Mouse (Mus musculus): ENCODE measurements around the gene Zfp341.

Gene Zfp341

DNA sequence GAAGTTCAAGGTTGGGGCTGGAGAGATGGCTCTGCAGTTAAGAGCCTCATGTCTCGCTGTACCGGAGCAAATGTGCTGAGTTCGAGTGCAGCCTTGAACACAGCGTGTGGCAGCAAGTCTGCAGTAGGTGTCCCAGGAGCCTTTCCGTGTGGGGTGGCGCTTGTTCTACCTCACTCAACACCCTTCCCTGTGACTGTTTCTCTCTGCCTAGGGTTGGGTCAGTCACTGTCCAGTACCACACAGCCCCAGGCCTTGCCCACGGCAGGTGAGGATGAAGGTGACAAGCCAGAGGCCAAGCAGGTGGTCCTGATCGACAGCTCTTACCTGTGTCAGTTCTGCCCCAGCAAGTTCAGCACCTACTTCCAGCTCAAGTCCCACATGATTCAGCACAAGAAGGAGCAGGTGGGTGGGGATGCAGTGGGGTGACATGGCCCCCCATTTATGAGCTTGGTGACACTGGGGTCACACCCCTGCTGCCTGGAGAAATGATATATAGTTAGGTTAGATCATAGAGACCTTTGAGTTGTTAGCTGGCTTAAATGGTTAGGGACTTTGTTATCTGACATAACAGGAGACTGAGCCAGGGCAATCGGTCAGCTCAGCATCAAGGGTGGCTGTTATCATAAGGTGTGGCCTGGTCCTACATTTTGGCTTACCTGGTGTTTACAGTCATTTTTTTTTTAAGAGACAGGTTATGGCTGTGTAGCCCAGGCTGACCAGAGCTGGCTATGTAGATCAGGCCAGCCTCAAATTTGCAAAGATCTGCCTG, 21.0 kb downstream of the Zfp341 start:
- H3K36me3 ChIP-seq (ENCODE audit: control insufficient read depth, insufficient read depth, low read length, poor library complexity, severe bottlenecking) = no peaks in the 10 kb centered on the region; the same call in none of the 2 replicates
- H3K27me3 ChIP-seq (ENCODE audit: control insufficient read depth, insufficient read depth, low read length, poor library complexity, severe bottlenecking) = no peaks in the 10 kb centered on the region
- no peak for DNase-seq (ENCODE audit: low read depth, low spot score)

DNA sequence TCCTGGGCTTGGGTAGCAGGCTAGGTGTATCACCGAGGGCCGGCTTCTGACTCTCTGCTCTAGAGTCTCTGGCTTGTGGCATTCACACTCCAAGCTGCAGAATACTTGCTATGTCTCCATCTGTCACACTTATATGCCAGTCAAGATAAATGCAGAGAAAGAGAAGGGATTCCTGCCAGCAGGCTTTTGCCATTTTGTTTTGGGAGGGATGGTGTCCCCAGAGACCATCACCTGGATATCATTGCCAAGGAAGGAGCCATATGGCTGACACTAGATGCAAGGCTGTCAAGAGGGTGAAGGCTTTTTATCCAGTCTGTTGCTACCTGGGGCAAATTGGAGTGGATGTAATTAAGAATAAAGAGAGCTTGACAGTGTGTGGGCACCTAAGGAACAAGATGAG, 22.7 kb downstream of the Zfp341 start:
- Histone ChIP-seq H3K27me3 (ENCODE audit: control insufficient read depth, insufficient read depth, low read length, poor library complexity, severe bottlenecking) (no peaks in the 10 kb centered on the region), H3K36me3 (ENCODE audit: control insufficient read depth, insufficient read depth, low read length, poor library complexity, severe bottlenecking) (no peaks in the 10 kb centered on the region; the same call in none of the 2 replicates)
- DNase-seq (ENCODE audit: low read depth, low spot score) = no peak

- peaks cover 2% of the 10 kb centered on the region for H3K36me3 ChIP-seq (ENCODE audit: control insufficient read depth, insufficient read depth, low read length, poor library complexity, severe bottlenecking)
- no peaks in the 10 kb centered on the region for H3K27me3 ChIP-seq (ENCODE audit: control insufficient read depth, insufficient read depth, low read length, poor library complexity, severe bottlenecking)
- DNase-seq (ENCODE audit: low read depth, low spot score) = no peak
Measured at GRCm38 (mm10) chr2:154638521-154638920, 25.4 kb downstream of the Zfp341 start.

DNA sequence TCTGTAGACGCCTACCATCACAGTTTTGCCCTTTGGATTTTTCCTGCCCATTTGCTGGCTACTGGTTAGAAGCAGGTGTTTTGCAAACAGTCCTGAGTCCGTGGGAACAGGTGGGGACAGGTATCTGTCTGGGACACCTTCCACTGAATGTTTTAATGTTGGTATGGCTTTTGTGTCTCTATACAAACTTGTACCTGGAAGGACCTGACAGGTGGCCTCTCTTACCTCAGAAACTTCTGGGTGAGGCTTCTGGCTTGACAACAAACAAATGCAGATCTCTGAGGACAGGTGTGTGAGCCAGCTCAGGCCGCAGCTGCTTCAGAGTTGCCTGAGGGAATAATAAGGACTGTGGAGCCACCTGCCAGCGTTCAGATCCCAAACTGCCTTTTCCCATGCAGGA, 26.0 kb downstream of the Zfp341 start:
- H3K27me3 ChIP-seq (ENCODE audit: control insufficient read depth, insufficient read depth, low read length, poor library complexity, severe bottlenecking) = no peaks in the 10 kb centered on the region
- no peak for DNase-seq (ENCODE audit: low read depth, low spot score)
- H3K36me3 ChIP-seq (ENCODE audit: control insufficient read depth, insufficient read depth, low read length, poor library complexity, severe bottlenecking) = peaks cover 2% of the 10 kb centered on the region

- no peaks in the 10 kb centered on the region for H3K27me3 ChIP-seq (ENCODE audit: control insufficient read depth, insufficient read depth, low read length, poor library complexity, severe bottlenecking)
- DNase-seq (ENCODE audit: low read depth, low spot score) = no peak
- H3K36me3 ChIP-seq (ENCODE audit: control insufficient read depth, insufficient read depth, low read length, poor library complexity, severe bottlenecking) = peaks cover 2% of the 10 kb centered on the region
Measured at GRCm38 (mm10) chr2:154641176-154641575, 28.1 kb downstream of the Zfp341 start.

DNA sequence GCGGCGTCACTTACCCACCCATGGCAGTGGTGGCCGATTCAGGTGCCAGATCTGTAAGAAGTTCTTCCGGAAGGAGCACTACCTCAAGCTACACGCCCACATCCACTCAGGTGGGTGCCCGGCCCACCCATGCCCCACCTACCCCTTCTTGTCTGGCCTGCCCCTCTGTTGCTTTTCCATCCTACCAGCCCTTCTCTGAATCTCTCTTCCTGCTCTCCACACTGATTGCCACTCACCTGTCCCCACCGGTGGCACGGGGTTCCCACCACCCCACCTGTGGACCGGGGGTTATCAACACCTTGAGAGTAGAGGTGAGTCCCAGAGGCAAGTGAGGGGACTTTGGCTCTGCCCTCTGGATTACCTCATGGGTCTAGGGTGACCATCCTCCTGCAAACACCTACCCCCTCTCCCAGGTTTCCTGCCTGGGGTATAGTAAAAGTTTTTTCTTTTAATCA, 28.9 kb downstream of the Zfp341 start:
- Histone ChIP-seq H3K27me3 (ENCODE audit: control insufficient read depth, insufficient read depth, low read length, poor library complexity, severe bottlenecking) (no peaks in the 10 kb centered on the region), H3K36me3 (ENCODE audit: control insufficient read depth, insufficient read depth, low read length, poor library complexity, severe bottlenecking) (peaks cover 2% of the 10 kb centered on the region)
- DNase-seq (ENCODE audit: low read depth, low spot score) = no peak

- DNase-seq (ENCODE audit: low read depth, low spot score) = no peak
- Histone ChIP-seq H3K36me3 (ENCODE audit: control insufficient read depth, insufficient read depth, low read length, poor library complexity, severe bottlenecking) (peaks cover 2% of the 10 kb centered on the region), H3K27me3 (ENCODE audit: control insufficient read depth, insufficient read depth, low read length, poor library complexity, severe bottlenecking) (no peaks in the 10 kb centered on the region)
Measured at GRCm38 (mm10) chr2:154642712-154643385, 29.8 kb downstream of the Zfp341 start.

GRCm38 (mm10) chr2:154646634-154647033, 33.5 kb downstream of the Zfp341 start:
- Histone ChIP-seq H3K27me3 (ENCODE audit: control insufficient read depth, insufficient read depth, low read length, poor library complexity, severe bottlenecking) (no peaks in the 10 kb centered on the region), H3K36me3 (ENCODE audit: control insufficient read depth, insufficient read depth, low read length, poor library complexity, severe bottlenecking) (no peaks in the 10 kb centered on the region; the same call in none of the 2 replicates)
- DNase-seq (ENCODE audit: low read depth, low spot score) = peak; percentile 45

DNA sequence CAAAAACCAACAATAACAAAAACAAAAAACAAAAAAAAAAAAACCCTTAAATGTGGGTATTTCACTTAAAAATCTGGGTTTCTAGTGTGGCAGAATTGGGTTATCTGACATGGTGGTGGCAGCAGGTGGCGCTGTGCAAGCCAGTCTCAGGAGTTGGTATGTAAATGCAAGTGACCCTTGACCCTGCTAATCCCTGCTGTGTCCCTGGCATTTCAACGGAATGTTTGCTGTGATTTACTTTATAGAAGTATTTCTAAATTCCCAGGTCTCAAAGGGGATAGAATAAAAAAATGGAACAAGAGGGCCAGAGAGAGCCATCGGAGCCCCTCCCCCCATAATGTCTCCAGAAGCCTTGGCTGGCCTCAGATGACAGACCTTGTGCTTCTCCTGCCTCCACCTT, 35.0 kb downstream of the Zfp341 start:
- Histone ChIP-seq H3K36me3 (ENCODE audit: control insufficient read depth, insufficient read depth, low read length, poor library complexity, severe bottlenecking) (no peaks in the 10 kb centered on the region; the same call in 1 of the 2 replicates), H3K27me3 (ENCODE audit: control insufficient read depth, insufficient read depth, low read length, poor library complexity, severe bottlenecking) (no peaks in the 10 kb centered on the region)
- peak; percentile 57 for DNase-seq (ENCODE audit: low read depth, low spot score)

GRCm38 (mm10) chr2:154650404-154650803, 37.3 kb downstream of the Zfp341 start:
- Histone ChIP-seq H3K36me3 (ENCODE audit: control insufficient read depth, insufficient read depth, low read length, poor library complexity, severe bottlenecking) (no peaks in the 10 kb centered on the region; the same call in 1 of the 2 replicates), H3K27me3 (ENCODE audit: control insufficient read depth, insufficient read depth, low read length, poor library complexity, severe bottlenecking) (no peaks in the 10 kb centered on the region)
- no peak for DNase-seq (ENCODE audit: low read depth, low spot score)

GRCm38 (mm10) chr2:154651363-154651762, 38.3 kb downstream of the Zfp341 start, which contains the start of gene Chmp4b:
Gene Chmp4b, plus strand, starts transcription at chr2:154651705.
- H3K27me3 ChIP-seq (ENCODE audit: control insufficient read depth, insufficient read depth, low read length, poor library complexity, severe bottlenecking) = no peaks in the 10 kb centered on the region
- H3K36me3 ChIP-seq (ENCODE audit: control insufficient read depth, insufficient read depth, low read length, poor library complexity, severe bottlenecking) = no peaks in the 10 kb centered on the region
- no peak for DNase-seq (ENCODE audit: low read depth, low spot score)

GRCm38 (mm10) chr2:154654976-154655375, 41.9 kb downstream of the Zfp341 start:
- no peaks in the 10 kb centered on the region for H3K27me3 ChIP-seq (ENCODE audit: control insufficient read depth, insufficient read depth, low read length, poor library complexity, severe bottlenecking)
- 0 out of 2 replicates have a peak, but pooled peaks cover 2% of the 10 kb centered on the region for H3K36me3 ChIP-seq (ENCODE audit: control insufficient read depth, insufficient read depth, low read length, poor library complexity, severe bottlenecking)
- no peak for DNase-seq (ENCODE audit: low read depth, low spot score)

DNA sequence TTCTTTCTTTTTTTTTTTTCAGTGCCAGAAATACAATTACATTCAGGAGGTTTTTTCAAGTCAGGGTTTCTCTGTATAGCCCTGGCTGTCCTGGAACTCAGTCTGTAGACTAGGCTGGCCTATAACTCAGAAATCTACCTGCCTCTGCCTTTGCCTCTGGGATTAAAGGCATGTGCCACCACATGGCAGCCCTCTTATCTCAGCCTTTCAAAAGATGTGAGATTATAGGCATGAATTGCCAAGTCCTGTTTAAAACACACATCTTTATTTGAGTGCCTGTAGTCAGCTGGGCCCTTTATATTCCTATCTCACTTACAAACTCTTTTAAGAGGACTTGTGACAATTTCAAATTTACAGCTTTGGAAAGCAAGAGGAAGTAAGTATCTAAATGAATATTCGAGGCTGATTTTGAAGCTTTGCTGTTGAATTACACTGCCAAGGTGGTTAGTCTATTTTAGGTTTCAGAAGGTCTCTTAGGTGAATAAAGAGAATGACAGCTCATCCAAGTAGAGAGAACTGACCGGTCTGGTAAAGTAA, 42.8 kb downstream of the Zfp341 start:
- H3K36me3 ChIP-seq (ENCODE audit: control insufficient read depth, insufficient read depth, low read length, poor library complexity, severe bottlenecking) = 0 out of 2 replicates have a peak, but pooled peaks cover 2% of the 10 kb centered on the region
- no peaks in the 10 kb centered on the region for H3K27me3 ChIP-seq (ENCODE audit: control insufficient read depth, insufficient read depth, low read length, poor library complexity, severe bottlenecking)
- no peak for DNase-seq (ENCODE audit: low read depth, low spot score)

DNA sequence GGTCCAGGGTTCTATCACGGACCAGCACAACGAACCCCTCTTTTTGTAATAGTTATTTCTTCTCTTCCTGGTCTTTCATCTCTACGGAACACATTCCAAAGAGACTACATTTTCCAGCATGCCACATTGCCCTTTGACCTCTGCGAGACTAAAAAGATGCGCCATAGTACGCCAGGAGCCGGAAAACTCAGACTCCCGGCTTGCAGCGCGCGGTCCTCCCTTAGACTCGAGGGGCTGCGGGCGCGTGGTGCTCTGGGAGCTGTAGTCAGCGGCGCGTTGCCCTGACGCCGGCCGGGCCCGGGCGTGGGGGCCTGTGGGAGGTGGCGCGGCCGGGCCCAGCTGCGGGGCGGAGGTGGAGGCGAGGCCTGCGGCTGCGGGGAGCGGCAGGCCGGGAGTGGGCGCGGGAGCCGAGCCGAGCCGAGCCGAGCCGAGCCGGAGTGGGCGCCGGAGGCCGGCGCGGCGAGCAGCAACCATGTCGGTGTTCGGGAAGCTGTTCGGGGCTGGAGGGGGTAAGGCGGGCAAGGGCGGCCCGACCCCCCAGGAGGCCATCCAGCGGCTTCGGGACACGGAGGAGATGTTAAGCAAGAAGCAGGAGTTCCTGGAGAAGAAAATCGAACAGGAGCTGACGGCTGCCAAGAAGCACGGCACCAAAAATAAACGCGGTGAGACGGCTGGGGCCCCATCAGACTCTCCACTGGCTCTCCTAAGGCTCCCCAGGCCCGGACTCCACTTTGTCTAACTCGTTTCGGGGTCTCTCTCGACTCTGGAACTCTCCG, 43.8 kb downstream of the Zfp341 start:
- peak; percentile 97 for DNase-seq (ENCODE audit: low read depth, low spot score)
- no peaks in the 10 kb centered on the region for H3K27me3 ChIP-seq (ENCODE audit: control insufficient read depth, insufficient read depth, low read length, poor library complexity, severe bottlenecking)
- 0 out of 2 replicates have a peak, but pooled peaks cover 2% of the 10 kb centered on the region for H3K36me3 ChIP-seq (ENCODE audit: control insufficient read depth, insufficient read depth, low read length, poor library complexity, severe bottlenecking)
